Mouse (Mus musculus) kidney, postnatal 10 days (tissue): ENCODE data around the gene Cdc73.
"Not testable (repeated sequence)": the region's sequence is repeated elsewhere in the genome, so short reads cannot be mapped to it uniquely, and the experiment has no call there.

ENCODE experiments used
- DNase-seq: peaks from one replicate; pipeline ENCODE4 v3.0.0; 2021; ENCODE audit warnings: mixed read lengths

The Cdc73 gene

DNA sequence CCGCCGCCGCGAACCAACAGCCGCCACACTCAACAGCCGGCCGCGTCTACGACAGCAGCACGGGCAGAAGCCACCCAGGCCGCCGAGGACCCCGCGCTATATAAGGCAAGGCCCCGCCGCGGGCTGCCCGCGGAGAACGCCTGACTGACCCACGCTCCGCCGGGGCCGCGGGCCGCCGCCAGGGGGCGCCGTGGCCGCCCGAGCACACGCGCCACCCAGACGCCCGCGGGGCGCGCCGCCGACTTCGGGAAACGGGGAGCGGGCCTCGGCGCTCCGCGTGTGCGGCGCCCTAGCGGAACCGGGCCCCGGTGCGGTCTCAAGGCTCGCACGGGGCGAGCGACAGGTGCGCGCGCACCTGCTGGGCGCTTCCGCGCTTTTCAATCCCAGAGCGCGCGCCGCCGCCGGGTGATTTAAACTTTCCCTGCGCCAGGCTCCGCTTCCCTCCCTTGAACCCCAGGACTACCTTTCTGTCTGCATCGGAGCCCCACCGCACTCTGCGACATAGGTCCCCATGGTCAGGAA, at the start of gene Cdc73:
Cdc73 (minus strand) TSS at position 153 of the 522 bp plus-strand sequence.
- DNase-seq = peak; percentile 95

DNA sequence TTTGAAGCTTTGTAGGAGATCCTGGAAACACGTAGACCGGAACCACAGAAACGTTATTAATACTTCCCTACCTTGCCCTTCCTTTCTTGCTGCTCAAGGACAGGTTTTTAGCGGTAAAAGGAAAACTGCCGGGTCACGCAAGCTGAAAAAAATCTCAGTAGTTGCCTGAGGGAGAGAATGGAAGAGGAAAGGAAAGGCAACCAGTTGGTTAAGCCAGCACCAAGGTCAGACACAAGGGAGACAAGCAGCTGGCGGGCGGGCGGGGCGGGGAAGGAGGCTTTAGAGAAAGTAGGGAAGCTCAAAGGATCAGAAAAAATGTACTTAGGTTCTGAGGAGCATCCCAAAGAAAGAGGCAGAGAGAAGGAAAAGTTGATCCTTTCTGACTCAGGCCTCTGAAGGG, 43.2 kb upstream of the Cdc73 start:
- no peak for DNase-seq

DNA sequence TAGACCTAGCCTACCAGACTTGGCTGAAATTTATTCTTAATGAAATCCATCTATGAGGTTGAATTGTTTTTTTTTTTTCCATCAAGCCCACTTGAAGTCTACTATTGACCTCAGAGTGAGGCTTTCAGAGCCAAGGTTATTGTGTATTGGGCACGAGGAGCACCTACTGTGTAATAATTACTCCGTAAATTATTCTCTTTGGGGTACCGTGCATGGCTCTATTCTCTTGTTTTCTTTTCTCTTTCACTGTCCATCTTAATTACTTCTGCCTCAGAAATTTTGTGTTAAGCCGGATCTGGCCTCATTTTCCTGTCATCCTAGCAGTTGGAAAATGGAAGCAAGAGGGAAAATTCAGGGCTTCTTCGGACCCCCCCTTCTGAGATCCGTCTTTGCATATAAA, 39.5 kb upstream of the Cdc73 start:
- no peak for DNase-seq

DNA sequence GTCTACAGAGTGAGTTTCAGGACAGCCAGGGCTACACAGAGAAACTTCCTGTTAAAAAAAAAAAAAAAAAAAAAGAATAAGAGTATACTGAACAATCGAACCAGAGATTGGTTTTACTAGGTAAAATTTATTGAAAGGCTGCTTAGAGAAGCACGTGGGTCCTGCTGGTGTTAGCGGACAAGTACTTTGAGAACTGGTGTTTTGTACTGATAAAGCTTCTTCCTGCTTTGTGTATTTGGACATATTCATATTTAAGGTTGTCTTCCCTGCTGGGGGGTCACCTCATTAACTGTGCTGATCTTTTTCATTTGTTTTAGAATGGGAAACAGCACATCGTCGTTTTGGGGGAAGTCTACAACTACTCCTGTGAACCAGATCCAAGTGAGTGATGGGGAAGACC, 38.6 kb upstream of the Cdc73 start:
- DNase-seq = no peak

DNA sequence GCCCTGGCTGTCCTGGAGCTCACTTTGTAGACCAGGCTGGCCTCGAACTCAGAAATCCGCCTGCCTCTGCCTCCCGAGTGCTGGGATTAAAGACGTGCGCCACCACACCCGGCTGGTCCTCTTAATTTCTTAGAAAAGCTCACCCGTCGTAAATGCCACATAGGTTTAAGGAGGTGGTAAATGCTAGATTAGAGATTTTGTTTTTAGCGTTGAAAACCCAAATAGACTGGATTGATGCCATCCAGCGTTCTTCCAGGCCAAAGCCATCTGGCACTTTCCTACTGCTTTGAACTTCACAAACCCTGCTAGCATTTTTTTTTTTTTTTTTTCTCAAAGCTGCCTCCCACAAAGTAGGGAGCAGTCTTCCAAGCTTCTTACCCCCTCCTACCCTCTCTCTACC, 37.9 kb upstream of the Cdc73 start:
- no peak for DNase-seq

DNA sequence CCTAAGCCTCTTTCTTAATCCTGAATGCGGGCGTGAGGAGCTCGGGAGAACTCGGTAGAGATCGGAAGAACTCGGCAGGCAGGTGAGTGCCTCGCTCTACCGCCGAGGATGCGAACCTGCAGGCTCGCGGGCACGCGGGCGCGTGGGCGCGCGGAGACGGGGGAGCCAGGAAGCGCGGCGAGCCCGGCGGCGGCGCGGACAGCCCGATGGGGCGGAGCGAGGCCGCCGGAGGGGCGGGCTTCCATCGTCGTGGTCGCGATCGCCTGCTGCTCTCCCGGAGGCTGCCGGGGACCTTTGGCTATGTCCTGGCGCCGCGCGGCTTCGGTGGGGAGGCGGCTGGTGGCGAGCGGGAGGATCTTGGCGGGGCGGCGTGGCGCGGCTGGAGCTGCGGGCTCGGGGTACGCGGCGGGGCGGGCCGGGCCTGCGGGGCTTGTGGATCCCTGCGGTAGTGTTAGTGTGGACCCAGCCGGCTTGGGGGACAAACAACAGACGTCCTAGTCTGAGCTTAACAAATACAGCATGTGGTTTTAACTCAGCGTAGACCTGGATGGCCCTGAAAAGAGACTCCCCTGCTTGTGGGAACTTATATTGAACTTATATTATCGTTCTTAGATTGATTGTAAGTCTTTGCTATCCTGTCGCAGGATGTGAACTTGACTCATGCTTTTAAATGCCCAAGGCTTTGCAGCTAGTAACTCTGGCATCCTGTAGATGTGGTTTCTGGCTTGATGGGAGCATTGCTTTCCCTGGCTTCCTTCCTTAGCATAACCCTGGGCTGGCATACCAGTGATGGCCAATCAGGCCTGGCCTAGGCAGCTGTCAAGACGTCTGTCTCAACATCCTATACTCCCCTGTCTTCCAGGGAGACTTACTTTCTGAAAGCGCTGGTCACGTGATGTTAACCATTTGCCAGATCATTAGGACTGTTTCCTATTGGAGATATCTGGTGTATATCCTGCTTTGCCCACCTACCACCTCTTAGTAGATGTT, 37.0 kb upstream of the Cdc73 start:
- peak; percentile 94 for DNase-seq

DNA sequence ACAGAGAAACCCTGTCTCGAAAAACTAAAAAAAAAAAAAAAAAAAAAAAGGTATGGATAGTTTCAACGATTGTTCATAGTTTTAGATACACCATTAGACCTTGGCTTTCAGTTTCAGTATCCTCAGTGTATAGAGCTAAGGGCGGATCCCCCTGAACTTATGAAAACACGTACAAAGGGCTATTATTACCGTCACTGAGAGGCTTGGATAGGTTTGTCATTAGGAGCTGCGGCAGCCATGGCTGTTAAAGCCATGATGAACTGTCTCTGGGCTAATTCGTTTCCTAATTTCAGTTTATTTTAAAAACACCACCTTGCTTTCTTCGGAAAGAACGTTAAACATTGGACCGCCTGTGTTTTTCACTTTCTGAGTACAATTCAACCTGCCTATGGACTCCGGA, 36.1 kb upstream of the Cdc73 start:
- no peak for DNase-seq

DNA sequence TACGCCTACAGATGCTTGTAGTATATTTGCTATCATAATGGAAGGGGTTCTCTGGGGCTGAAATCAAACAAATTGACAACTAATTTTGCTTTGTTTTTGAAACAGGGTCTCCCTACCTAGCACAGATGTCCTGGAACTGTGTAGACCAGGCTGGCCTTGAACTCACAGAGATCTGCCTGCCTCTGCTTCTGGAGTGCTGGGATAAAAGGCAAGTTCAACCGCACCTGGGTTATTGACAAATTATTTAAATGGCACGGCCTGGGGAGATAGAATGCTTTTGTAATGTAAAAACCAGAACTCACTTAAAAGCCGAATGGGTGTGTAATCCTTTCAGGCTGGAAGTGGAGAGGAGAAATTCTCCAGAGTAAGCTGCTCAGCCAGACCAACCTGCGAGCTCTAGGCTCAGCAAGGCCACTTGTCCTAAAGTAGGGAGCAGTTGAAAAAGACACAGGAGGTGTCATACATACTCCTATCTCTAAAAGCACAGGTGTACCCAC, 31.3 kb upstream of the Cdc73 start:
- no peak for DNase-seq

DNA sequence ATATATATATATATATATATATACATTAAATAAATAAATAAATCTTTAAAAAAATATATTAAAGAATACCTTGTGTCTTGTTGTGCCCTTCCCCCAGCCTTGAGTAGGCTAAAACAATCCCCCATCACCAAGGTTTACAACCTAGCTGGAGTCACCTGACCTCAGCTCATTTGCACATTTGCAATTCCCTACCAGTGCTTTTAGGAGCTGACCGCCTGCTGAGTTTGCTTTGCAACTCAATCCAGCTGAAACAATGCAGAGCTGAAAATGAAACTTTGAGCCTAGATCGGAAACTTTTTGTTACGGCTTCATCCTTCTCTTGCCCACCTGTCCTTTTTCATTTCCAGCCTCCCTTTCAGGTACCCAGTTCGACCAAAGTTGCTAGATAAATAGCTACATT, 29.0 kb upstream of the Cdc73 start:
- DNase-seq = no peak

DNA sequence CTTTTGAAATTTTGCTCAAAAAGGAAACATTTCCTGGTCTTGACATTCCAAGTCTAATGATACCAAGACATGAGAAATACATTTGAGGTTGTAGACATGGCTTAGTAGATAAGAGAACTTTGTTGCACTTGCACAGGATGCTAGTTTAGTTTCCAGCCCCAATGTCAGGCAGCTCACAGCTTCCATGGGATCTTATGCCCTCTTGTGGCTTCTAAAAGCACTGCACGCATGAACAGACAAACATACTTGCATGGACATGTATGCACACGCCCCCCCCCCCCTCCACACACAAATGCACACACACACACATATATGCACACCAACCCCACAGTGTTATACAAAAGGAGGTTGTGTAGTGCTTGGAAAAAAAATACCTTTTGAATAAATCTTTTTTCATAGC, 28.2 kb upstream of the Cdc73 start:
- DNase-seq = peak; percentile 15

DNA sequence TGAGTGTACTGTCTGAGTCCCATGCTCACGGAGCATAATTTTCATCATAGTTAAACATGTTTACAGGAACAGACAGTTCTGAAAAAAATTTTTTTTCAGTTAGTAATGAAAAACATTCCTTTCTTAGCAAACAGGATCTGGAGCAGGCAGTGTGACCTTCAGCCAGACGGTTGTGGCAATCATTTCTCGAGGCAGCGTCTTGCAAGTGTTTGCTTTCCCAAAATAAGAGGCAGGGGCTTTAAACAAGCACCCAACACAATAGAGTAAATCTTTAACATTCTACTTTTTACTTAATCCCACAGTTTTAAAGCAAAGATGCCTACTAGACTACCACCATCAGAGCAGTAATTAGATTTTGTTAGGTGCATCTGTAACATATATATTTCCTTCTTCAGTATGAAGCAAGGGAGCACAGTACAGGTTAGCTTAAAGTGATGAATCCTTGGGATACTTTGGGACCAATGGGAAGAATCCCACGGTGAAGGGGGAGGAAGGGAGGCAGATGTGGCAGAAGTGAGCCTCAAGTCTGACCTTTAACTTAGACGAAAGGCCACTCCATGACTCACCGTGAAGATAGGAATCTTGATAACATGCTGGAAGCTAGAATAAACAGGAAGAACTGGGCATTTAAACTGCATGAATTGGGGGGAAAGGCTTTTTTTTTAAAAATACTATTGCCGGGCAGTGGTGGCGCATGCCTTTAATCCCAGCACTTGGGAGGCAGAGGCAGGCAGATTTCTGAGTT, 25.2 kb upstream of the Cdc73 start:
- DNase-seq = no peak

DNA sequence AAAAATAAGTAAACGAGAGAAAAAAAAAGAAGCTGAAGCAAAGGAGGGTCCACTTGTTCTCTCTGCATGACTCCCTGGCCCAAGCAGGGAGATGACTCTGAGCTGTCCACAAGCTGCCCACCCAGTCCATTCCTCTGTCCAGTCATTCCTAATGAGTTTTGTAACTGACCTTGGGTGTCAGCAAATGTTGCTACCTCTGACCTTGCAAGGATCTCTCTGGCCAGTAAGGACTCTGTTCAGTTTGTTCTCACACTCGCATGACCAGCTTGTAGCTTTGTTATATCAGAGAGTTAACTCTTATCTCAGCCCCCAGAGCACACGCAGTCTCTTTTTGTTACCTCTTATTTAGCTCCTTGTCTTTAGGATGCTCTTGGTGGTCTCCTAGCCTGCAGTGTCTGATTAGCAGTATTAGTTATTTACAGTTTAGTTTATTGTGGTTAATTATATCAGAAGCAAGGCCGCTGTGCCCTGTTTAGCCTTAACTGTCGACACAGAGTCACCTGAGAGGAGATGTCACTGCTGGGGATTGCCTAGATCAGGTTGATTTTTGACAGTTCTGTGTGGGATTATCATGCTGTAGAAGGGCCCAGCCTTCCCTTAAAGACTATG, 21.9 kb upstream of the Cdc73 start:
- no peak for DNase-seq

DNA sequence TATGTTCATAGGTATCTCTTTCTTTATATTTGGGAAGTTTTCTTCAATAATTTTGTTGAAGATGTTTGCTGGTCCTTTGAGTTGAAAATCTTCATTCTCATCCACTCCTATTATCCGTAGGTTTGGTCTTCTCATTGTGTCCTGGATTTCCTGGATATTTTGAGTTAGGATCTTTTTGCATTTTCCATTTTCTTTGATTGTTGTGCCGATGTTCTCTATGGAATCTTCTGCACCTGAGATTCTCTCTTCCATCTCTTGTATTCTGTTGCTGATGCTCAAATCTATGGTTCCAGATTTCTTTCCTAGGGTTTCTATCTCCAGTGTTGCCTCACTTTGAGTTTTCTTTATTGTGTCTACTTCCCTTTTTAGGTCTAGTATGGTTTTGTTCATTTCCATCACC, 13.3 kb upstream of the Cdc73 start, which contains the start of gene Glrx2:
Glrx2 (plus strand) TSS at position 301 of the 400 bp plus-strand sequence.
- DNase-seq = not testable (repeated sequence)

DNA sequence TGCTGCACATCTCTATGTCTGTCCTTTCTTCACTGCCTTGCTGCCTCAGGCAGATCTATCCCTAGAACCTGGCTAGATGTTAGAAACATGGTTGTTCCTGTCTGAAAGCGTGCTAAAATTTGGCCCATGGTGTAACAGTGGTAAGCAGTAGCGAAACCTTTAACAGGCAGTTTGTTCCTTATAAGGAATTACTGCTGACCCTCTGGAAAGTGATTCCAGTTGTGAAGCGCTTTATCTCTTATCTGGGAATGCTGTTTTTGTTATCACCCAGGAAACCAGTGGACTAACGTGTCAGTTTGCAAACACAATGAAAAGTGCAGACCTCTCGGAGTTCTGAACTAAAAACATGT, 7.9 kb upstream of the Cdc73 start:
- no peak for DNase-seq

DNA sequence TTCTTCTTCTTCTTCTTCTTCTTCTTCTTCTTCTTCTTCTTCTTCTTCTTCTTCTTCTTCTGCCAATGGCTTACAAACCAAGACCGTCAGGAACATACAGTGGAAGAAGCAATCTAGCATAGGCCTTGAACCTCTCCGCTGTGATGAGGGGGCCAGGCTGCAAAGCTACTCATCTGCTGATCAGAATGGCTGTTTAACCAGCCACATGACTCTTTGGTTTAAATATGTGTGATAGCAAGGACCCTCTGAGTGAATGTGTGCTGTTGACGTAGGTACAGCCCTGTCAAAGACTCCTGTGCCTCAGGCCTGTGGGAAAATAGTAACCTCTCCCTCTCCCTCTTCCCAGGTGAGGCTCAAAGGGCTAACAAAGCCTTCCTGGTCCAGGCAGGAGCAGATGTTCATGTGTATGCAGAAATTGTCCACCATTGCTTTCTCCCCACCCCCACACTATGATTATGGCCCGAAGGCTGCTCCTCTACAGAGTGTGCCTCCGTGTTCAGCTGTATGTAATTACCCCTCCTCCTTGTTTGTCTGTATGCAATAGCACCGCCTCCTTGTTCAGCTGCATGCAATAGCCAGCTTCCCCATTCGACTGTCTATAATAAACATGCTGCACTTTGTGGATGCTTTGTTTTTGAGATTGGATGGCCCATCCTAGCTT, 7.4 kb upstream of the Cdc73 start:
- DNase-seq = no peak

DNA sequence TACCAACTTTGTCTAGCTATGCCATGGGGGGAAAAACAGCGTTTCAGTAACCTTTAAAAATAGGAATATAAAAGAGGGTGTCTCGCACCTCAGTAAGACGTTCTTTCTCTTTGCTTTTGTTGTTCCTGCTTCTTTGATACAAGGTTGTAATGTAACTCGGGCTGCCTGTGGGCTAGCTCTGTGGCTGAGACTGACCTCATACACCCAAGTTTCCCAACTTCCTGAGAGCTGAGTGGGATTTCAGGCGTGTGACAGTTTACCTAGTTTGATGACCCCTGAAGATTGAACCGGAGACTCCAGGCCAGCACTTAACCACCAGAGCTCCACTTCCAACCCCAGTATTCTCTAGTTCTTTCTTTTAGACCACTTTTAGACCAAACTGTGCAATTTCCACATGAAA, 5.7 kb upstream of the Cdc73 start:
- no peak for DNase-seq

DNA sequence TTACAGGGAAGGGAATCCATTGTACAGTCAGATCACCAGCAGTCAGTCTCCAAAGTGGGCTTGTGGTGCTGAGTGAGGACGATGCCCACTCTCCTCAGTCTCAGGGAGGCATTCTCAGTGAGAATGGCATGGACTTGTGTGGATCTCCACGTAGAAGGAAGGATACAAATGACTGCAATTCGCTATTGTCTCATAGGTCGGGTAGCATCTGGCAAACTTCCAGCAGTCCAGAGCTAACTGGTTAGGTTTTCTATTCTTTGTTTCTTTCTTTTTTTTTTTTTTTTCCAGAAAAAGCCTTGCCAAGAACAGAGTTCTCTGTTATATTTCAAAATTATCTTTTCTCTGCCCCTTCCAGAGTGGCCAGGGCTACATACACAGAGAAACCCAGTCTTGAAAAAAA, 4.3 kb upstream of the Cdc73 start:
- DNase-seq = peak; percentile 18

DNA sequence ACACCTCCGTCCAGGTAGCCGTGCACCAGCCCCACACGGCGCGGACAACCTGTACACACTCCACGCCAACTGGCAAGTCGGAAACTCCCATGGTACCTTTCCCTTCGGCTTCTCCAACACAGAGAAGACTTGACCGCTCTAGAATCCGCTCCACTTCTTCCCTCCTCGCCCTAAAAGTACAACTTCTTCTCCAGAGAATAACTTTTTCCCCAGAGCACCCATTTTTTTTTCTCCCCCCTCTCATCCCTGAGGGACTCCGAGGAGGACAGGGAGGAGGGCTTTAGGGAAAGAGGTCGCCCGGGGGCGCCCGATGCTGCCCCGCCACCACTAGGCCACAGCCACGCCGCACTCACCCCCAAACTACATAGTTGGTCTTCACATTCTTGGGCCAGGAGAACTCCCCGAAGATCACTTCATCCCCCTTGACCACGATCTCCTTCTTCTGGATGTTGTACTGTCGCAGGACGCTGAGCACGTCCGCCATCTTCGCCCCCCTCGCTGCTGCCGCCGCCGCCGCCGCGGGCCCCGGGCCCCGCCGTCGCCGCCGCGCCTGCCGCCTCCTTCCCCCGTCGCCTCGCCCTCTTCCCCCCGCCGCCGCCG, 452 bp downstream of the Cdc73 start:
- peak; percentile 47 for DNase-seq

DNA sequence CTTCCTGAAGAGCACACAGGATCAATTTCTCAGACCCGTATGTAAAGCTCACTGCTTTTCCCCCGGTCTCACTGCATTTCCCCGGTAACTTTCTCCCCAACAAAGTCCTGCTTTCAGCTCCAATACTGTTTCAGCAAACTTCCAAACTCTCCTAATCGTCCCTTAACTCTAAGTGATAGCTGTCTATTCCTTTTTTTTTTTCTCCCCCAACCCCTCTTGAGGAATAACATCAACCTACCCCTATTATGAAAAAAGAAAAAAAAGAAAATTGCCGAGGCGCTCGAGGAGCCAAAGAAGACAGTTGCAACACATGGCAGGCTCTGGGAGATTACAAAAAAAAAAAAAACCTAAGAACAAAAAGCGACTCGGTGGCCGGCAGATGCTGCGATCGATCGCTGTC, 957 bp downstream of the Cdc73 start:
- no peak for DNase-seq

DNA sequence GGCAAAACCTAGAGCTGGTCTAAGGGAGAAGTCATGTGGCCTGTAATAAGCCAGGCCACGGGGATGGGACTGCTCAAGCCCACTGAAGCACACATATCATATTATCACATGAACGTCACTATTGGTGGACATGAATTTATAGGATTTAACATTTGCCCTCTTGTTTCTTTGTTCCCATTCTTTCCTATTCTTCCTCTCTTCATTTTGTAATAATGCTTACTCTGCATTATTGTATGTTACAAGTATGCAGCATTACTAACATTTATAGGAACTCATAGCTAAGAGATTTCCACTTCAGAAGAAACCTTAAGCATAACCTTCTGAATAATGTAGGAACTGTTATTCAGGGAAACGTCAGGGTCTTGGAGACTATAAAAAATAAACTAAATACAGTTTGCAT, 17.8 kb downstream of the Cdc73 start:
- DNase-seq = no peak

DNA sequence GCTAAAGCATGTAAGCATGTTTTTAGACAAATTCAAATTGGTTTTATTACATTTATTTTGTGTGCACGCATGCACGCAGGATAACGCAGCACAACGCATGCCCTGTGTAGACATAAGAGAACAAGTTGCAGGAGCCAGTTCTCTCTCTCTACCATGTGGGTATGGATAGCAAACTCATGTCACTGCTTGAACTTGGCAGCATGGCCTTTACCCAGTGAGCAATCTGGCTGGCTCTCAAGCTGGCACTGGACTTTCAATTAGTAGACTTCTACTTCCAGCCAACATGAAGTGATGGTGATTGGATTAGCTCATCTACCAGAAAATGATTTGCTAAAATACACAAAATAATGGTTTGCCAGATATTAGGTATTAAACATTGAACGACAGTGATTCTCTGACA, 21.6 kb downstream of the Cdc73 start:
- no peak for DNase-seq

DNA sequence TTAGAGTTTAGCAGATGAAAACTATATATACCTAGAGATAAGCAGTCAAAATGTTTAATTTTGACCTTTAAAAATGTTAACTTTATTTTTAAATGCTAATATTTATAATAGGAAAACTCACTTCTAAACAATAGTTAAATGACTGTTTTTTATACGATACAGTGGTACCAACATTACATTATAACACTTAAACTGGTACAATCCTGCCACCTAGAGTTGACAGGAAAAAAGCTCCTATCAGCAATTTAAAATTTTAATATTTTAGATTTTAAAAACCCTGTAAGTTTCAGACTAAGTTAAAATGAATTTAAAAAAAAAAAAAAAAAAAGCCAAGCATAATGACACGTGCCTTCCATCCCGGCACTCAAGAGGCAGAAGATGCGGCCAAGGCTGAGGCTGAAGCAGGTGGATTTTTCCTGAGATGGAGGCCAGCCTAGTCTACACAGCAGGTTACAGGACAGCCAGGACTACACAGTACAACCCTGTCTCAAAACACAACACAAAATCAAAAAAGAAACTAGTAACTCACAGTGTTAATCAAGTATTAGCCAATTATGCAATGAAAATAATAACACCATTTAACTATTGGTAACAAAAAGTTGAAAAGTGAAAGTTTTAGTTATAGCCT, 26.8 kb downstream of the Cdc73 start:
- DNase-seq = no peak
